In the genomic region with DNA sequence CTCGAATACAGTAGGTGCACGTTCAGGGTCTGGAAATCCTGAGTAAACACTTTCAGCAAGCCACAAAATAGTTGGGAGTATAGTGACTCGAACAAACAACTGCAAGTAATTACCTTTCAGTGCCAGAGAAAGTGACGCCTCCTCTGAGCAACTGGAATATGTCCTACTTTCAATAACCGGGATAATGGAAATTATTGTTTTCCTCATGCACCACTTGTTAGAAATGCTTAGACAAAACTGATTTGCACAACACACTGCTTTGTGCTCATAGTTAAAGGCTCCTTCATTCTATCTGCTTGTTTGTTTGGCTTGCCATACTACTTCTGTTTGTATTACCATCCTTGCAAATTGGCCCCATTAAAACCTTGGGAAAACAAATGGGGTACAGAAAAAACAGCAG, we compare ENCODE assay signal across 23 mouse cellular contexts. TPM values are rescaled to one million over a fixed set of nuclear protein-coding genes. Genes with fewer than 3 reads are reported as not detected.
"Had no signal": no experiment of that assay in that cellular context is flagged by ENCODE, and none has a peak within 500 bp of the region (broad histone marks: within the 10 kb centered on the region; RNA-seq: fewer than 3 reads in every experiment).

No protein-coding gene starts in this region.

- H3K4me3 ChIP-seq: liver, embryonic 15.5 days; lung, embryonic 15.5 days; megakaryocyte, embryonic 14.5 days; midbrain, embryonic 13.5 days; myocyte; neural tube, embryonic 13.5 days; neural tube, embryonic 15.5 days had no signal

- H3K27ac ChIP-seq: liver, embryonic 15.5 days; lung, embryonic 15.5 days; macrophage; midbrain, embryonic 13.5 days; neural tube, embryonic 13.5 days; neural tube, embryonic 15.5 days had no signal

- H3K36me3 ChIP-seq: liver, embryonic 15.5 days; lung, embryonic 15.5 days; midbrain, embryonic 13.5 days; neural tube, embryonic 13.5 days; neural tube, embryonic 15.5 days had no signal

- H3K9me3 ChIP-seq: liver, embryonic 15.5 days; lung, embryonic 15.5 days; megakaryocyte, embryonic 14.5 days; midbrain, embryonic 13.5 days; neural tube, embryonic 13.5 days; neural tube, embryonic 15.5 days had no signal

- H3K4me1 ChIP-seq: liver, embryonic 15.5 days; megakaryocyte, embryonic 14.5 days; midbrain, embryonic 13.5 days; neural tube, embryonic 13.5 days; neural tube, embryonic 15.5 days had no signal

- H3K9ac ChIP-seq: liver, embryonic 15.5 days; liver, postnatal 0 days; lung, embryonic 15.5 days; midbrain, embryonic 13.5 days; neural tube, embryonic 13.5 days; neural tube, embryonic 15.5 days had no signal

- ATAC-seq: liver, postnatal 0 days; lung, postnatal 0 days; midbrain, embryonic 13.5 days; midbrain, embryonic 16.5 days had no signal

- H3K27me3 ChIP-seq: liver, embryonic 15.5 days; lung, embryonic 15.5 days; megakaryocyte, embryonic 14.5 days; midbrain, embryonic 13.5 days; neural tube, embryonic 13.5 days; neural tube, embryonic 15.5 days had no signal

- H3K4me2 ChIP-seq: liver, embryonic 15.5 days; lung, embryonic 15.5 days; midbrain, embryonic 11.5 days; midbrain, embryonic 13.5 days; neural tube, embryonic 13.5 days; neural tube, embryonic 15.5 days had no signal

- DNase-seq: liver, postnatal 0 days; lung, adult 2 months; lung, postnatal 14 days; lung, postnatal 36 days; right cerebral cortex, adult 18-20 months; right cerebral cortex, postnatal 25 days; right cerebral cortex, postnatal 4 days; spleen, adult 18-20 months; thymus, adult 18-20 months; thymus, postnatal 14 days; thymus, postnatal 36 days had no signal

RNA-seq across cellular contexts. Expression of gene Cobl, which starts 21.6 kb away (rescaled TPM):
- total RNA-seq: megakaryocyte progenitor cell, adult 5-6 weeks had no signal
- polyA plus RNA-seq: macrophage had no signal
